Mouse (Mus musculus): ENCODE results near the gene Adm.
"Not testable (repeated sequence)": the region's sequence is repeated elsewhere in the genome, so short reads cannot be mapped to it uniquely, and the experiment has no call there.

The Adm gene

DNA sequence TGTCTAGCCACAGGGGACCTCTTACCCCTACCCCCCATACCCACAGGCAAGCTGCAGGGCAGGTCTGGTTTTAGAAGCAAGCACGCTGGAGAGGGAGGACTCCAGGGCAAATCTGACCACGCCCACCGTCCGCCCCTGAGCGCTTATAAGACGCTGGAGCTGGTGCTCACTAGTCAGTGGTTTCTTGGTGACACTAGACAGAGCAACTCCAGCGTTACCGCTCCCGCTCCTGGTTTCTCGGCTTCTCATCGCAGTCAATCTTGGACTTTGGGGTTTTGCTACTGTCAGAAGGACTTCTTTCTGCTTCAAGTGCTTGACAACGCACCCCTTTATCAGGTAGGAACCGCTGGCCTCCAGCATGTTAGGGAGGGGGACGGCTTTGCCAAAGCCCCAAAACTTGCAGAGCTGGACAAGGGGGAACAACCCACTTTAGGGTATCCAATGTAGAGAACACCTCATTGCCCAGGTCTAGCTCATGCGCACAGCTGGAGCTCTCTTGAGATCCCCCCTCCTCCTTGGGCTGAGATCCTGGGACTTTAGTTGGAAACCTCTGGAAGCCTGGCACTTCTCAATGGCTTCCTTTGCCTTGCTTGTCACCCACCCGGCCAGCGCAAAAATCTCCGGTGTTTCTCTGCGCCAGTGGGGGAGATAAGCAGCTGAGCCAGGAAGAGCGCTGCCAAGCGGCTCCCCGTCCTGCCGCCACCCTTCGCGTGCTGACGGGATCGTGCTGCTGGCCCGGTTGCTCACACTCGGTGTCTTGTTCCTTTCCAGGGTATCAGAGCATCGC is at the start of gene Adm:
TSS of gene Adm (plus strand) at position 176 of the 787 bp plus-strand sequence.
- DNase-seq (ENCODE audit: low spot score) = peak; percentile 65

DNA sequence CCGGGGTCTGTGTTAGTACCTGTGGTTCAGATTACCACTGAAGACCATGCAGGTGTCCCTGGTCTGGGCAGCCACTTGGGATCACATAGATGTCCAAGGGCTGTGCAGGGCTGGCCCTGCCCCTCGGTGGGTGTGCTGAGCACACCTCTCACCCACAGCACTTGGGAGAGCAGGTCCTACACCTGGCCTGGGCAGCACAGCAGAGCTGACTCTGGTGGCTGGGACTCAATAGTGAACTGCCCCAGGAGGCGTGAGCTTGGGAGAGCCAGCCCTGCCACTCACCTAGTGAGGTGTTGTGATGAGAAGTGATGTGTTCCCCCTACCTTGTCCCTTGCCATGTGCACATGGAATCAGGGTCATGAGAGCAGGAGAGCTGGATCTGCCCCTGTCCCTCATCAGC is 43.8 kb upstream of the Adm start:
- no peak for DNase-seq (ENCODE audit: low spot score)

DNA sequence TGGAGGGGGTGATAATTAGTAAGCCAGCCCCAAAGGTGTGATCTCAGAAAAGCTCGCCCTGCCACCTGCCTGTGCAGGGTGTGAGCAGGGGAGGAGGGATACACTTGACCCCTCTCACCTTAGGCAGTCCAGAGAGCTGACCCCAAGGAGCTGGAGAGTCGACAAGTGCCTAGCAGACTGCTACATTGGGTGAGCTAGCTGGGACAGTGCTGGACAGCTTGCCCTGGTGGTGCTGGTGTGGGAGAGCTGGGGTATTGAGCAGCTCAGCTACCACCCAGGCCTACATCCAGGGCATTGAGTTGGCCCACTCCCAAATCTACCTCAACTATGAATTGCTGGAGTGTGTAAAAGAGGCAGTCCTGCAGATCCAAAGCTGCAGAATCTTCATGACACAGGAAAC is 43.3 kb upstream of the Adm start:
- DNase-seq (ENCODE audit: low spot score) = no peak

GRCm38 (mm10) chr7:110585250-110585649 is 42.2 kb upstream of the Adm start:
- no peak for DNase-seq (ENCODE audit: low spot score)

GRCm38 (mm10) chr7:110587721-110588120 is 39.7 kb upstream of the Adm start:
- no peak for DNase-seq (ENCODE audit: low spot score)

- DNase-seq (ENCODE audit: low spot score) = not testable (repeated sequence)
These were observed 33.5 kb upstream of the Adm start for GRCm38 (mm10) chr7:110593991-110594390.

GRCm38 (mm10) chr7:110597141-110597540 is 30.3 kb upstream of the Adm start:
- no peak for DNase-seq (ENCODE audit: low spot score)

DNA sequence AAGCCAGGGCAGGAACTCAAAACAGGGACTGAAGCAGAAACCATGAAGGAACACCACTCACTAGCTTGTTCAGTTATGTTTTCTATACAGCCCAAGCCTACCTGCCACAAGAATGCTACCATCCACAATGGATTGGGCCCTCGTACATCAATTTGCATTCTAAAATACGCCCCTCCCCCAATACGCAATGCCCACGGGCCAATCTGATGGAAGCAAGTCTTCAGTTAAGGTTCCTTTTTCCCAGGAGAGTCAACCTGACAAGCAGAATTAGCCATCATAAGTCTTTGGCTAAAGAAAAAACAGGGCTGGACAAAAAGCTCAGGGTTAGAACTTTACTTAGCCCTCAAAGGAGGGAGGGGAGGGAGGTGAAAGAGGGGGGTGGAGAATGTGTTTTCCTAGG is 22.0 kb upstream of the Adm start:
- DNase-seq (ENCODE audit: low spot score) = no peak

DNA sequence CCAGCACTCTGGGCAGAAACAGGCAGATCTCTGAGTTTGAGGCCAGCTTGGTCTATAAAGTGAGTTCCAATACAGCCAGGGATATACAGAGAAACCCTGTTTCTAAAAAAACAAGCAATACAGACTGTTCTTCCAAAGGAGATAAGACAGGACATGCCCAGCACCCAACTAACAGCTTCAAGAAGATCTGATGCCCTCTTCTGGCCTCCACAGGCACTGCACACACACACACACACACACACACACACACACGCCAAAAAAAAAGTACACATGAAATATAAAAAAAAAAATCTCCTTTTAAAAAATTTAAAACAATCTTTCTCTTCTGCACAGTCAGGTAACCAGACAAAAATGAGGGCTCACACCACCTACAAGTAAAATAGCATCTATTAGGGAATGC is 20.6 kb upstream of the Adm start:
- no peak for DNase-seq (ENCODE audit: low spot score)

GRCm38 (mm10) chr7:110613381-110614132 is 13.9 kb upstream of the Adm start:
- no peak for DNase-seq (ENCODE audit: low spot score)

- no peak for DNase-seq (ENCODE audit: low spot score)
These were observed 13.1 kb upstream of the Adm start, which contains the start of gene Sbf2 for GRCm38 (mm10) chr7:110614133-110615063. Gene Sbf2, minus strand, starts transcription at chr7:110614922.

DNA sequence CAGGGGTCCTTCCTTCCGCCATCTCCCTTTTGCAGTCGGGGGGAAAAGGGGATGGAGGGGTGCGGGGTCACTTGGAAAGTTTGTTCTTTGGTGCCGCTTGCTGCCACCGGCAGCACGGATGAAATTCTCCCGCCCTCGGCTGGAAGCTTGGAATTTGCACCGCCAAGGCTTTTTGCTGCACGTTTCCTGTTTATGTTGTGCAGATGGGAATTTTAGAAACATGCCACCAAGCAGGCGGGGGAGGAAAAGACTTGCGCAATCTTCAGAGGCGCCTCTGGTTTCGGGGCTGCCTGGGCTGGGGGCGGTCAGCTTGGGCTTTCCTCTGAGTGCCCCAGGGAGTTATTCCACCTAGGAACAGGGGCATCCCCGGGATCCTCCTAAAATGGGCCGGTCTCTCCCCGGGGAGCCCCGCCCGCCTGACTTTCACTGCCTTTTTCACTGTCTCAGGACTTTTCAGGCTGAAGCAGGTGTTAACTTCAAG is 12.3 kb upstream of the Adm start:
- no peak for DNase-seq (ENCODE audit: low spot score)

DNA sequence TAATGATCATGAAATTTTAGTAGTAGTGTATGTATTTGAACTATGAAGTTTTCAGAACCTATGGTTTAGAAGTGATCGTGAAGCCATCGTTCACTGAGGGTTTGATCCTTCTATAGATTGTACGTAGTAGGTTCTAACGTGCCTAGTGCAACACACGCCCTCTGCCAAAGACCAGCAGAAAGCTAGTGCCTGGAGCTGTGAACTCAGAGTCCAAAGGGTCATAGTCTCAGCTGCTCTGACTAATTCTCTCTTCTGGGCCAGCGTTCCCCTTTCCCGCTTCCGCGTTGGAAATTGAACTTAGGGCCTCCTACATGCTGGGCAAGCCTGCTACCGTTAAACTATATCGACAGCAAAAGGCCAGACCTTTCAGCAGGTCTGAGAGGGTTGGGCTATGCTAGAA is 11.7 kb upstream of the Adm start:
- no peak for DNase-seq (ENCODE audit: low spot score)

- DNase-seq (ENCODE audit: low spot score) = no peak
These were observed 8.3 kb upstream of the Adm start for GRCm38 (mm10) chr7:110619086-110619611.

GRCm38 (mm10) chr7:110624067-110624466 is 3.4 kb upstream of the Adm start:
- no peak for DNase-seq (ENCODE audit: low spot score)

DNA sequence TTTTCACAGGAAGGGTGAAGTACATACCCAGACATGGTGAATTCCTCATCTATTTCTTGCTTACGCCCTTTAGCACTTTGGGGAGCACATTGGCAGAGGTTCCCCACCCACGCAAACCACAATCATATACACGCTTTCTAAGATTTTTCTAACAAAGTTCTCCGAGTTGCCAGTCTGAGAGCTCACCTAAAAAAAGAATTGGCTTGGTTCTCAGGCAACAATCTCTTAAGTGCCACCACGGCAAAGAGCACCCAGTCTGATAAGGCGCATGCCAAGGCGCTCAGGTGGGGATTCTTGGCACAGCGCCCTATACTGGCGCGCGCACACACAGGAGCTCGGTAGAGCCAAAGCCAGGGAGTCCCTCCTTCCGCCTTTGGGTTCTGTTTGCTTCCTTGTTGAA is 2.5 kb upstream of the Adm start:
- no peak for DNase-seq (ENCODE audit: low spot score)

- no peak for DNase-seq (ENCODE audit: low spot score)
These were observed 2.0 kb upstream of the Adm start for GRCm38 (mm10) chr7:110625489-110625888.

GRCm38 (mm10) chr7:110626186-110627098 is 1.0 kb upstream of the Adm start:
- DNase-seq (ENCODE audit: low spot score) = no peak

DNA sequence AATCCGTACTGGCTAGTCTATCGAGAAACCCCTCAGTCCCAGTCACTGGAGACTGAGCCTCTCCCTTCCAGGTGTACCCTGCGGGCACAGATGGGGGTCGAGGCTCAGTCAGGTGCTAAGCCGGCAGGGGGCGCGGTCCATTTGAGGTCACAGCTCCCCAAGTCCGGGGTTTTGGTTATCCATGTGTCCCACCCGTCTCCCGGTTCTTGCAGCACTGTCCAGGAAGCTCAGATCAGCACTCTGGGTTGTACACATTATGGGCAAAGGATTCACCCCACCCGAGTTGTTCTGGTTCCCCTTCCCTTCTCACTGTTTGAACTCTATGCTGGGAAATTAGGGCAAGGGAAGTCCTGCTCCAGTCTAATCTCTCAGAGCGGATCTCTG is 370 bp upstream of the Adm start:
- DNase-seq (ENCODE audit: low spot score) = no peak

DNA sequence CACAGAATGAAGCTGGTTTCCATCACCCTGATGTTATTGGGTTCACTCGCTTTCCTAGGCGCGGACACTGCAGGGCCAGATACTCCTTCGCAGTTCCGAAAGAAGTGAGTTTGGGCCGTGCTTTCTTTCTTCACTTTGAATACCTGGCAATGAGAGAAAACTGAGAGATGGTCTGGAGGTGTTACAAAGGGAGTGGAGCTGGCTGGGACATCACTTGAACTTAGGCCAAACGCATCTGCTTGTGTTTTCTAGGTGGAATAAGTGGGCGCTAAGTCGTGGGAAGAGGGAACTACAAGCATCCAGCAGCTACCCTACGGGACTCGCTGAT is 776 bp downstream of the Adm start:
- no peak for DNase-seq (ENCODE audit: low spot score)
